Mouse (Mus musculus): ENCODE results near the gene Chmp2b.

Gene Chmp2b

GRCm38 (mm10) chr16:65526004-65526403 is 36.5 kb downstream of the Chmp2b start:
- DNase-seq: no peak

DNA sequence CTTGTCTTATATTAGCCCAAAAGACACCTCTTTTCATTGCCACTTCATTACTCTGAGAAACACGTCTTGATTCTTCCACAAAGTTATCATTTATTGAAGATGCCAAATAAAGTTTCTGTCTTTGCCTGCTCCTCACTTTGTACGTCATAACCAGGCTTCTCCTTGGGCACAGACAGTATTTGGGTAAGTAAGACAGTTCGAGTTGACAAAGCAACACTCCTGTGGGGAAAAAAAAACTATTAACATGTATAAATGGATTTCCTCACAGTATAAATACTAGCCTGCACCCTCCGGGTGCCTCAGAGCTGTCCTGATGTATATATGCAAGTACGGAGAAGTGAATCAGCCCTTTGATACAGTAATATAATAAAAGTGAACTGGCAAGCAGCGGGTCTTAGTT is 42.3 kb downstream of the Chmp2b start, which contains the start of gene Pou1f1:
Gene Pou1f1 (plus strand): TSS at position 301 of the 400 bp plus-strand sequence.
- no peak for DNase-seq

DNA sequence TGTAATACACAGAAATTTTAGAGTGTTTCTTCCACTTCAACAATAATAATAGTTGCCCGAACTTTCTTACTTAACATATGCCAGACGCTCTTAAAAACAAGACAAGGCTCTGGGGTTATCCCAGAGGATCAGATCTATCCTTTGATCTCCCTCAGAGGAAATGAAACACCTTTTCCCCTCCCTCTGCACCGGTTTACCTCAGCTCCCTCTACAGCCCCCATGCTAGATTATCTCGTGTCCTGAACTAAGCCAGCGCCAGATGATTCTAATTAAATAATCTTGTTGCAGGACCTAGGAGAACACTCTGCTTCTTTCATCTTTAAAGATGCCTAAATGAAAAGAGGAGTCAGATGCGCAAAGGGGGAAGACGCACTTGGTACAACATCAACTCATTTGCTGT is 48.3 kb downstream of the Chmp2b start:
- DNase-seq: no peak

GRCm38 (mm10) chr16:65497049-65497448 is 65.5 kb downstream of the Chmp2b start:
- peak; percentile 23 to 29 for DNase-seq

GRCm38 (mm10) chr16:65496030-65496429 is 66.5 kb downstream of the Chmp2b start:
- no peak for DNase-seq
